Mouse (Mus musculus) lung, adult 2 months (tissue): Measurements from ENCODE around the gene Gucy2c. TPM values are rescaled to one million over a fixed set of nuclear protein-coding genes. Genes with fewer than 3 reads are reported as not detected.

ENCODE experiments used
- DNase-seq: peaks from one replicate; pipeline ENCODE4 v3.0.0; 2022
- H3K4me1 ChIP-seq: fragments of 200-500 bp; 2 replicates; pipeline ENCODE4 v1.6.1; 2011; ENCODE audit warnings: low read length; ENCODE audit not compliant: control insufficient read depth, insufficient read depth
- H3K4me3 ChIP-seq: fragments of 200-500 bp; replicated peaks from 2 replicates; pipeline ENCODE3; 2011; ENCODE audit warnings: low read depth, mild to moderate bottlenecking, control low read depth, low read length; ENCODE audit errors: extremely low read depth
- CTCF ChIP-seq: fragments of 200-500 bp; IDR thresholded peaks from 2 replicates; pipeline ENCODE4 v1.5.1; 2011; ENCODE audit warnings: mild to moderate bottlenecking, low read length, control low read depth; ENCODE audit not compliant: insufficient read depth
- POLR2A ChIP-seq: fragments of 200-500 bp; IDR thresholded peaks from 2 replicates; pipeline ENCODE4 v1.6.1; 2011; ENCODE audit warnings: low read depth, mild to moderate bottlenecking, control low read depth, low read length, borderline replicate concordance; ENCODE audit errors: extremely low read depth
- WGBS: fragments of 180-500 bp; shearing (Covaris S2); methylation state at CpG from one replicate; pipeline ENCODE4 v1.1.7; 2018; 5-methylcytosine and 5-hydroxymethylcytosine counted together
- polyA plus RNA-seq: library from polyadenylated mRNA; depleted of rRNA; stranded (reverse); fragments of >200 nt; gene quantifications from 2 replicates; pipeline ENCODE4 v1.2.3, GENCODE M21; 2012

The Gucy2c gene
- polyA plus RNA-seq, 1 experiment: 0.04 TPM

DNA sequence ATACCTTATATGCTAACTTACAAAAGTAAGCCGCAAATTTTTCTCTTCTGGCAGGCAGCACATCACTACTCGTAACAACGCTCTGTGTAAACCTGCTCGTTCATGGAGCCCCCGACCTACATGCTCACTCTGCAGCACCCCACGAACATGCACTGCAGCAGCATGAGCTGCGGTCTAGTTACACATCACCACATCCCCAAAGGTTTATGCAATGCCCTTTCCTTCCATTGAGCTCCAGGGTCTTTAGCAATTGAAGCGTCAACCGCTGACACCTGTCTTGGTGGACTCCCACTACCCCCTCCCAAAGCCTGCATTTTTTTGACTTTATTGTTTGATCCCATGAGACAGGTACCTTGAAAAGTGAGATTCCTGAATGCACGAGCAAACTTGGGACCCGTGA, 31.0 kb downstream of the Gucy2c start:
- Histone ChIP-seq H3K4me3 (no peak overlapping the region), H3K4me1 (no peaks in the 10 kb centered on the region)
- DNase-seq: no peak
- TF ChIP-seq POLR2A (no peak), CTCF (no peak)
- WGBS: 85% methylated on average over 11 of the region's 11 CpGs

DNA sequence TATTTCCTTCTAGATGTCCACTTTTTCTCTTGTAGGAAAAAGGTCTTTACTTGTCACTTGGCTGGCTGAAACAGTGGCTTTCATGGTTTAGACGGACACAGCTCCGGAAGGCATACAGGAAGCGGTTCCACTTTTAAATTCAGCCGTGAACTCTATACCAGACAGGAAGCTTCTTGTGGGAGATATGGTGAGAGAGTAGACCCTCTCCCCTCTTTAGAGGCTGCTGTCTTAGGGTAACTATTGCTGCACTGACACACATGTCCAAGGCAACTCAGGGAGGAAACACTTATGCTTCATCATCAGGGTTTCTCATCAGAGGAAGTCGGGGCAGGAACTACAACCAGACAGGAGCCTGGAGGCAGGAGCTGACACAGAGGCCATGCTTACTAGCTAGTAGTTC, 36.0 kb downstream of the Gucy2c start:
- Histone ChIP-seq H3K4me3 (no peak overlapping the region), H3K4me1 (no peaks in the 10 kb centered on the region)
- TF ChIP-seq POLR2A: no peak
- no peak for TF ChIP-seq CTCF
- no peak for DNase-seq
- 39% methylated on average over 5 of the region's 5 CpGs for WGBS

DNA sequence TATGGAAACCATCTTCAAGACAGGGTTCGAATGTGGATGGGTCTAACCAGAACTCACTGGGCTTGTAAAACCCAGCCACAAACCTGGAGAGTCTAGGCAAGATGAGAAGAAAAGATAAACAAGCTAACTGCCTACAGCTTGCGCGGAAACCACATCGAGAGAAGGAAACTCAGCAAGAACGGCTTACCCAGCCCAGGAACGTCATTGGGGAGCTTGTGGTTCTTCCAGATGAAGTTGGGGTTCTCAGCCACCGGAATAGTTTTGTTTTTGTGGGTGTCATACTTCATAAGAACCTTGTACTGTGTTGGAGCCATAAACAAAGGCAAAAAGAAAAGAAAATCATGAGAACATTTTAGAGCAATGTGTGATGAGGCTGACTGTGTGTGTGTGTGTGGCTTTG, 37.8 kb downstream of the Gucy2c start:
- DNase-seq: no peak
- no peak for TF ChIP-seq POLR2A
- no peak for TF ChIP-seq CTCF
- 62% methylated on average over 7 of the region's 7 CpGs for WGBS

DNA sequence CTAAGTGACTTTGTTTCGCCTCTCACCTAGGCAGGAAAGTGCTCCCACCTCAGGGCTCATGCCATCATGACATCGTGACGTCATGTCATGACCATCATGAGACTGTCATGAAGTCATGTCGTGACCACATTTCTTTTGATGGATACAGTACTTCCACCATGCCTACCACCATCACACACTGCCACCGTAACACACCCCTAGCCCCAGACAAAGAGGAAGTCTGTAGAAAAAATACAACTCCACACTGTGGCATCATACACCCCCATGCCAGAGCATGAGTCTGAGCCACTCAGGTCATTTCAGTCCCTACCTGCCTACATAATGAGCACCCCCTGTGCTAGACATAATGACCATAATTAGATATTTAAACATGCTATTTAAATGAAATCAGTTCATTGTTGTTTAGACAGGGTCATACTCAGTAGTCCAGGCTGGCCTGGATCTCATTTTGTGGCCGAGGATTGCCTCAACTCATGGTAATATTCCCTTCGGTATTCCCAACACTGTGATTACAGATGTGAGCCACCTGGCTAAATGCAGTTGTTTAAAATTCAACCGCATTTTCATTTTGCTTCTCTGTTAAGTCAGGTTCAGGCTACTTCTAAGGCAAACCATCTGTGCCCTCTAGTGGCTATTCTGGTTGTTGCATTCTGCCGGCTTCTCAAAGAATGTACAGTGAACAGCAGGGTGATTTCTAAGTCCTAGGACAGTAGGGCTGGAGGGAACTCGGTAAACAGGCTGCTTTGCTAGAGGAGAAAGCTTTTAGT, 39.0 kb downstream of the Gucy2c start:
- DNase-seq: peak; percentile 80
- 36% methylated on average over 10 of the region's 10 CpGs for WGBS

More for the DNA sequence above, 37.8 kb downstream of the Gucy2c start:
- Histone ChIP-seq H3K4me3 (no peak overlapping the region), H3K4me1 (no peaks in the 10 kb centered on the region)

DNA sequence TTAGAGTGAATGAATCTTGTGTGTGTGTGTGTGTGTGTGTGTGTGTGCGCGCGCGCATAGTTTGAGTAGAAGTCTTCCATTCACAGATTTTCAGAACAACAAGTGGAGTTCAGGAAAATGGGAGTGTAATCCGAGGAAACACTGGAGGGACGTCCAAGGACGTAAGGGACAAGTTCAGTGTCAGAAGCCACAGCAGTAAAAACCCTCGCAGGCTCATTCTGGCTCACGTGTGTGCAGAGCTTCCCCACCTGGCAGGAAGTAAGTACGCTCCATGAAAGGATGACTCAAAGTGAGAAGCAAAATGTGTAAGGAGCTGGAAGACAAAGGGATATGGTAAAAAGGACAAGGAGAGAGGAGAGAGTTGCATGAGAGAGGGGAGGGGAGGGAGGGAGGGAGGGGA, 40.3 kb downstream of the Gucy2c start:
- Histone ChIP-seq H3K4me3 (no peak overlapping the region), H3K4me1 (no peaks in the 10 kb centered on the region)
- no peak for TF ChIP-seq CTCF
- no peak for TF ChIP-seq POLR2A
- no peak for DNase-seq
- WGBS: 66% methylated on average over 10 of the region's 10 CpGs

More for the DNA sequence above, 39.0 kb downstream of the Gucy2c start:
- Histone ChIP-seq H3K4me1 (no peaks in the 10 kb centered on the region), H3K4me3 (no peak overlapping the region)
- no peak for TF ChIP-seq POLR2A
- TF ChIP-seq CTCF: peak; percentile 22

DNA sequence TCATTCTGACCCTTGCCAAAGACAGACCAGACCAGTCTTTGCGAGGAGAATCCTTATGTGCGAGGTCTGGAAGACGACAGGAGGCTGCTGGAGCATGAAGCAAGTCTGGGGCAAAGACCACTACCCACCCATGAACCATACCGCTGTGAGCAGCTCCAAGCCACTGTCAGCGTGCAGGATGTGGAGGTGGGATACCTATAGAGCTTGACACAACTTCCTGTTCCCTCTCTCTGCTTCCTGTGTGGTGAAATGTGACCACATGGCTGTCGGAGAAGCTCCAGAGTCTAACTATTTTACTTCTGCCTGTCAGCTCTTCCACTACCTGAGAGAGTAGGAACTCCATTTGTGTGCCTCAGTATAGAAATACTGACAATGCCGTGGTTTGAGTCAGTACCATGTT, 45.8 kb downstream of the Gucy2c start:
- TF ChIP-seq CTCF: no peak
- TF ChIP-seq POLR2A: no peak
- DNase-seq: no peak
- no peak overlapping the region for H3K4me3 ChIP-seq
- H3K4me1 ChIP-seq: no peaks in the 10 kb centered on the region
- 62% methylated on average over 7 of the region's 7 CpGs for WGBS

DNA sequence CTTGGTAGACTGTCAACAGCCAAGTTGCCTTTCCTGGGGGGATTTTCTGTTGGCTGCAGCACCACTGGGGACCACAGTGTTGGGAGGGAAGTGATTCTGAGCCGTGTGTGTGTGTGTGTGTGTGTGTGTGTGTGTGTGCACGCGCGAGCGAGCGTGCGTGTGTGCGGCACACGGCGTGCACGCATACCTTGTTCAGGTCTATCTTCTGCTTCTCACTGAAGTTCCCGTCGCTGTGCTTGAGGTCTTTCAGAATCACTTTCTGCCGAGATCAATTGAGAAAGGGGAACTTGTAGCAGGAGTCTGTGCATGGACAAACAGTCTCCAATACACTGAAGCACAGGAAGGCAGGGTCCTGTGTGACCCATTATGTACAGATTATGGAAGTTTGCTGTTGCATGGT, 53.4 kb downstream of the Gucy2c start:
- TF ChIP-seq CTCF (no peak), POLR2A (no peak)
- WGBS: 86% methylated on average over 14 of the region's 14 CpGs
- Histone ChIP-seq H3K4me3 (no peak overlapping the region), H3K4me1 (no peaks in the 10 kb centered on the region)
- no peak for DNase-seq

DNA sequence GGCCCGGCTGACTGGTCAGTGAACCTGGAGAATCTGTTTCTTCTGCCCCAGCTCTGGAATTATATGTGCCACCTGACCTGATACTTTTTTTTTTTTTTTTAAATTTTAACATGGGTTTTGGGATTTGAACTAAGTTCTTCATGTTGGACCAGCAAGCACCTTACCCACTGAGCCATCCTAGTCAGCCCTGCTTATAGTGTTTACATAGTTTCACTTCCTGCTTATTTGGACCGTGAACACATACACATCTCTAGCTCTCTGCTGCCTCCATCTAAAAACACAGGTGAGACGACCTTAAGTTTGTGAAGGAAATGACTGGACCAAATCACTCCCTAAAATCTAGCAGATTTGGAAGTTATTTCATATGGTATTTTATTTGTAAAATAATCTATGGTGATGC, 58.4 kb downstream of the Gucy2c start:
- Histone ChIP-seq H3K4me1 (no peaks in the 10 kb centered on the region), H3K4me3 (no peak overlapping the region)
- DNase-seq: no peak
- 56% methylated on average over 3 of the region's 3 CpGs for WGBS
- TF ChIP-seq CTCF (no peak), POLR2A (no peak)

DNA sequence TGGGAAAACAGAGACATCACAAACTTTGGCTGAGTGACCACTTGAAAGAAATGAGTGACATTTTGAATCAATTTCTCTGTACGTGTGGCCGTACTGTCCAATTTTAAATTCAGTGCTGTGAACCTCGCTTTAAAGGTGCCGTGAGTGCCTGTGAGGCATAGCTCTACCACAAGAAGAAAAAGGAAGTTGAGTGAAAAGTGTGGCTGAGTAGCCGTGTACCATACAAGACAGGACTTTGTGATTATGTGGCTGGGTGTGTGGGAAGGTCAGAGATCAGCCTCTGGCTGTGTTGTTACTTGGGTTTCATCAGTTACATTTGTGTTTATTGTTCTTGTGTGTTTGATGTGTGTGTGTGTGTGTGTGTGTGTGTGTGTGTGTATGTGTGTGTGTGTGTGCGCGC, 59.0 kb downstream of the Gucy2c start:
- Histone ChIP-seq H3K4me3 (no peak overlapping the region), H3K4me1 (no peaks in the 10 kb centered on the region)
- TF ChIP-seq POLR2A (no peak), CTCF (no peak)
- no peak for DNase-seq
- WGBS: 80% methylated on average over 7 of the region's 7 CpGs

DNA sequence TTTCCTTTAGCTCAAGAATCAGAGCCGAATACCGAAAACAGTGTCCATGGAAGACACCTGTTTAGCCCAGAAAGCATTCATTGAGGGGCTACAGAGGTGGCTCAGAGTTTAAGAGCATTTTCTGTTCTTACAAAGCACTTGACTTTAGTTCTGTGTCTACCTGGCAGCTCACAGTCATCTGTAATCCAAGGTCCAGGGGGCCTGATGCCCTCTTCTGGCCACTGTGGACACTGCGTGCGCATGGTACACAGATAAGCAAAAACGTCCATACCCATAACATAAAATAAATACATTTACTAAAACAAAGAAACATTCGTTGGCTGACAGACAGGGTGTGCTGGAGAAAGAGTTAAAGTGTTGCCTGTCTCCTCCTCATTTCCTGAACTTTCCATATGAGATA, 59.6 kb downstream of the Gucy2c start:
- Histone ChIP-seq H3K4me3 (no peak overlapping the region), H3K4me1 (no peaks in the 10 kb centered on the region)
- 53% methylated on average over 6 of the region's 6 CpGs for WGBS
- TF ChIP-seq CTCF (peak; percentile 87), POLR2A (no peak)
- DNase-seq: peak; percentile 49

DNA sequence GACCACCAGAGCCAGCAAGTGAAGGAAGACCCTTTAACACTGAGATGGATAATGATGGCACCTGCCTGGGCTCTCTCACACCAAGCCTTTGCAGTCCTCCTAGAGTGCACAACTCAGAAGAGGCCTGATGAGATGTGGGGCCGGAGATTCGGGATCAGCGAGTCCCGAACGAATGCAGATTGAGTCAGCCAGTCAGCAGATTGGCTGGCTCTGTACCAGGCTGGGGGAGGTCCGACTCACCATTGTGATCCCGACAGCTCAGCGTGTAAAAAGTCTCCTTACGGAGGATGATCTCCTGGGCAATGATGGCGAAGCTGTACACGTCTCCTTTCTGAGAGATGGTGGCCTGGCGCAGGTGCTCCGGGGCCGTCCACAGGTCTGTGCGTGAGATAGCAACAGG, 61.1 kb downstream of the Gucy2c start:
- WGBS: 90% methylated on average over 15 of the region's 15 CpGs
- Histone ChIP-seq H3K4me3 (no peak overlapping the region), H3K4me1 (no peaks in the 10 kb centered on the region)
- TF ChIP-seq POLR2A (no peak), CTCF (no peak)
- DNase-seq: no peak
